Mouse (Mus musculus): ENCODE measurements around the gene G430095P16Rik.

The G430095P16Rik gene

DNA sequence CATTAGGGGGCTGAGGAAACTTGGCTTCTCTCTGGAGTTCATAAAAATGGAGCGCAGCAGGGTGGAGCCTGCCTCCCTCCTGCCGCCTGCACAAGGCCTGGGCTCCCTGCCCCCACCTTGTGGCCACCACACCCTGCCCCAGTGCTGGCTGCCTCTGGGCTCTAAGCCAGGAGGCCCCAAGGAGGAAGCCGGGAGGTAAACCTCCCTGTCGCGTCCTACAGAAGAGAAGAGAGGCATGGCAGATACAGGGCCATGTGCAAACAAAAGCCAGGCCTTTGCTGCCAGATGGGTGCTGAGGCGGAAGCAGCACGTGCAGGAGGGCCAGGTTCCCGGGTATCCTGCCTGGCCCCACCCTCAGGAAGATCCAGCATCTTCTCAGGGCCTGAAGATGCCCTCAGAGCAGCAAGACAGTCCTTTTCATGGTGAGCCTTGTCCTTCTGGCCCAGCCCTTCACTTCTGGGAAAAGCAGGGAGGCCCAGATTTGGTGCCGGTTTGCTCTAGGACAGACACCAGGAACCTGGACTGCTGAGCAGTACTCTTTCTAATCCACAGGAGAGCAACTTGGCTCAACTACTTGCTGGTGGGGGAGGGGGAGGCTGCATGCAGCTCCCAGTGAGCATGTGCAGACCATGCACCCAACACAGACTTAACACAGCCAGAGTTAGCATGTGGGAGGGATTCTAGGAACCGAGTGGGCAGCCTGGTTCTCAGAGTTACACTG lies at the start of gene G430095P16Rik:
TSS of gene G430095P16Rik (plus strand) at position 158 of the 721 bp plus-strand sequence.
- DNase-seq (ENCODE audit: low spot score), result peak; percentile 93

DNA sequence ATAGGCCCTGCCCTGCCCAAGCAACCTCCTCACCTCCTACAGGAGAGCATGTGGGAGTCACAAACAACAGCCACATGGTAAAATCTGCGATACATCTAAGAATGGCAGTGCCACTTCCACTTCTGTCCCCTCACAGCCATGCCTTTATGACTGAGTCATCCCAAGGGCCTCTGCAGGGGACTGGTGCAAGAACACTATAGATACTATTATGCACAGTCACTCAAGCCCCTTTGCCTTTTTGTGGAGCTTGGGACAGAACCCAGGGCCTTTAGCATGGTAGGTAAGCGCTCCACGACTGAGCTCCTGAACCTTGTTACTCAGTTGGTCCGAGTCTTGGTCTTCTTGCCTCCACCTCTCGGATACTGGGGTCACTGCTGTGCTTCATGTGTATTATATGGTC lies 45.5 kb upstream of the G430095P16Rik start:
- no peak for DNase-seq (ENCODE audit: low spot score)

DNA sequence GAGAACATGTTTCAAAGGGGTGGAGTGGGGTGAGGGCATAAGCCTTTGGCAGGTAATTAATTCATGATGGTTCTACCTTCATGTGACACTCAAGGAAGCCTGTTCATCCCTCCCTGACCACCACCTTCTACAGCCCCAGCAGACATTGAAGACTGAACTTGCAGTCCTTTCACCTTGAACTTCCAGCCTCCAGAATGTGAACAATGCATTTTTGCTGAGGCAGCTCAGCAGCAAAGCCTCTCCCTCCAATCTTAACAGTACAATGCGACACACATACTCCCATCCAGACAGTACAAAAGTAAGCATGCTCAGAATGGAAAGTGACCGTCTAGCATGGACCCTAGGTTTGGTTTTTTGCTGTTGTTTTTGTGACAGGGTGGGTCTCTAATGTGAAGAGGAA lies 41.3 kb upstream of the G430095P16Rik start:
- DNase-seq (ENCODE audit: low spot score), result no peak

DNA sequence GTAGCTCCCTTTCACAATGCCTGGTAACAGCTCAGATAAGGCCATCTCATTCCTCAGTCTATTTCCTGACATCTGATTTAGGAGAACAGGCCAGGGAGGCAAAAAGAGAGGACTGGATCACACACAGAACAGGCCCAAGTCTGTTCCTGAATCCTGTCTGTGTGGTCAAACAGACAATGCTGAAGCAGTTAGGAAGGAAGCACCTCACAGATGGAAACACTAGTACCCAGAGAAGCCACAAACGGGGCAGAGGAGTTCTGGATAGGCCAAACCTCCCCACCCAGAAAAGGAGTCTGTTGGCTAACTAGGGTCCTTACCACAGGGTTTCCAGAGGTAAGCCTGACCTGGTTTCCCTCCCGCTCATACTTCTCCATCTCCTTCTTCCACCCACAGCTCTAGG lies 40.5 kb upstream of the G430095P16Rik start:
- DNase-seq (ENCODE audit: low spot score), result no peak

DNA sequence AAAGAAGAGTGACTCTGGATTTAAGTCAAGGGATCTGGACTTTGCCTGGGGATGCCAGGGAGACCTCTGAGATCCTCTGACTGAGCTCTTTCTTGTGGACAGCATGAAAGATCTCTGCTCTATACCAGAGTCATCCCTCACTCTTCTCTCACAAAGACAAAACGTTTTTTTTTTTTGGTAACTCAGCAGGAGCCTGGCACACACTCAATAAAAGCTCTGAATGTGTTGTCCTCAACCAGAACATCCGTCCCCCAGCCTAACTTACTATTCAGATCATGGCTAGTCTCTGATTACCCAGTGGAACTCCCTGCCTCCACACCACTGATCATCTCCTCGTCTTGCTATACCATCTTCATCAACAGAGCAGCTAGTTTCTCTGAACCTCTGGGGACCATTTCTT lies 38.3 kb upstream of the G430095P16Rik start:
- no peak for DNase-seq (ENCODE audit: low spot score)

DNA sequence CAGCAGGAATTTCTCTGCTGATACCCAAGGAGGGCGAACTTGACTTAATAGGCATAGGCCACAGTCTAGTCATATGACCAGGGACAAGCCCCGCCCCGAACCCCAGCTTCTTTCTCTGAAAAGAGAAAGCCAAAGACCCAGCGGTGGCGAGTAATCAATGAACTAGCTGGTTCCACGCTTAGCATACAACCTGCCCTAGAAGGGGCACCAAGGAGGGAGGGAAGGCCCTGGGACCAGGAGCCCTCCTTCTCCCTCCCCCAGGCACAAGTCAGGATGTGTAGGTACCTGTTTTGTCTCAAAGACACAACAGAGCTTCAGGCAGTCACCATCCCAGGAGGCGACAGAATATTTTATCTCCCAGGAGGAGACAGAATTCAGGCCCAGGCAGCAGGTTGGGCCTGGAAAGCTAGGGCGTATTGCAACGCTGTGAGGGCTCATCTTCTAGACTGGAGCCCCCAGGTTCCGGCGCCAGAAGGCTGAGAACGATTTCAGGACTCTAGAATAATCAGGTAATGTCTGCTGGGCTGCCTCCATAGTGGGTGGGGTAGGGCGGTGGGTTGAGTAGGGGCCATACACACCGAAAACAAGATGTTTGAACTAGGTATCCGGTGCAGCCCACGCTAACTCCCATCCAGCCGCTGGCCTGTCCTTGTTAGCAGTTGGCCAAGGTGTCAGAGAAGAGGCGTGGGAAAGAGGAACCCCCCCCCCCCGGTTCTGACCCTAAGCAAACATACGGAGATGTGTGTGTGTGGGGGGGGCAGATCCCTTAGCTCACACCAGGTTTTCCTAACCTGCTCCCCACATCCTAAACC lies 36.4 kb upstream of the G430095P16Rik start, which contains the start of gene Trmt1:
TSS of gene Trmt1 (plus strand) at position 117 of the 812 bp plus-strand sequence.
- peak; percentile 46 for DNase-seq (ENCODE audit: low spot score)

DNA sequence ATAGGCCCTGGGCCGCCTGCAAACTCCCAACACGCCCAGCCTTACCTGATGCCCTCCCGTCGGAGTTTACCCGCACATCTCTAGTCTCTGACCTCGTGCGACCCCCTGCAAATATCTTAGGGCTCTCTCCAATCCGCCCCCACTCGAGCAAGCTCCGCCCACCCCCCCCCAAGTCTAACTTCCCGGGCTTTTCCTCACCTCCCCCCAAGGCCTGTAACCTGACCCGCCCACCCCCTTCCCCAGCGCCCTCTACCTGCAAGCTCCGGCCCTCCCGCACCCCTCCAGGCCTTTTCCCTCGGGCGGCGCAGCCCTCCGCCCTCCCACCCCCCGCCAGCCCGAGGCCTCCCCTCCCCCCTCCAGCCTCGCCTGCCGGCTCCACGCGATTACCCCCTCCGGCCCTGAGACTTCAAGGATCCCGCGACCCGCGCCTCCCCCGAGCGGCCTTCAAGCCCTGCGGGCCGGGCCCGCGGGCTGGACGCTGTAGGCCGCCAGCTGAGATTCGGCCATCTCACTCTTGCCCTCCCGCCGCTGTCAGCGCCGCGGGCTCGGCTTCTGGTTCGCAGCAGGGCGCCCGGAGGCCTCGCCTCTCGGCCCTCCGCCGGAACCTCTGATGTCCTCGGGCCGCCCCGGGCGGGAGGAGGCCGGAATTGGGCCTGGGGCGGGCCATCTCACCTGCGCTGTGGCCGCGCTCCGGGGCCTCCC lies 35.7 kb upstream of the G430095P16Rik start:
- DNase-seq (ENCODE audit: low spot score), result peak; percentile 61

DNA sequence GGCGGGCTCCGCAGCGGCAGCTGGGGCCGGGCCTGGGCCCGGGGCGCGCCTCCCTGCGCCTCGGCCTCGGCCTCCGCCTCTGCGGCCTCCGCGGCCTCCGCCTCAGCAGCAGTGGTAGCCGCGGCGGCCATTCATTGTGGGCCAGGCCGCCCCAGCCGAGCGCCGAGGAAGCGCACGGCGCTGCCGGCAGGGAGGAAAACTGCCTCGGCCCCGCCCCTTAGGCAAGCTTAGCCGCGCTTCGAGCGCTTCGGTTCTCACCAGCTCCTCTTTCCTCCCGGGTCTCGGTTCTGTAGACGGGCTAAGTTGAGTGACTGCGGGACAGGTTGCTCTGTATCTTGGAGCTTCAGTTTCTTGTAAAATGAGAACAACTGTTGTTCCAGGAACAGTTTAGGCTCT lies 35.1 kb upstream of the G430095P16Rik start, which contains the start of gene Nacc1:
TSS of gene Nacc1 (minus strand) at position 158 of the 396 bp plus-strand sequence.
- DNase-seq (ENCODE audit: low spot score), result peak; percentile 93

DNA sequence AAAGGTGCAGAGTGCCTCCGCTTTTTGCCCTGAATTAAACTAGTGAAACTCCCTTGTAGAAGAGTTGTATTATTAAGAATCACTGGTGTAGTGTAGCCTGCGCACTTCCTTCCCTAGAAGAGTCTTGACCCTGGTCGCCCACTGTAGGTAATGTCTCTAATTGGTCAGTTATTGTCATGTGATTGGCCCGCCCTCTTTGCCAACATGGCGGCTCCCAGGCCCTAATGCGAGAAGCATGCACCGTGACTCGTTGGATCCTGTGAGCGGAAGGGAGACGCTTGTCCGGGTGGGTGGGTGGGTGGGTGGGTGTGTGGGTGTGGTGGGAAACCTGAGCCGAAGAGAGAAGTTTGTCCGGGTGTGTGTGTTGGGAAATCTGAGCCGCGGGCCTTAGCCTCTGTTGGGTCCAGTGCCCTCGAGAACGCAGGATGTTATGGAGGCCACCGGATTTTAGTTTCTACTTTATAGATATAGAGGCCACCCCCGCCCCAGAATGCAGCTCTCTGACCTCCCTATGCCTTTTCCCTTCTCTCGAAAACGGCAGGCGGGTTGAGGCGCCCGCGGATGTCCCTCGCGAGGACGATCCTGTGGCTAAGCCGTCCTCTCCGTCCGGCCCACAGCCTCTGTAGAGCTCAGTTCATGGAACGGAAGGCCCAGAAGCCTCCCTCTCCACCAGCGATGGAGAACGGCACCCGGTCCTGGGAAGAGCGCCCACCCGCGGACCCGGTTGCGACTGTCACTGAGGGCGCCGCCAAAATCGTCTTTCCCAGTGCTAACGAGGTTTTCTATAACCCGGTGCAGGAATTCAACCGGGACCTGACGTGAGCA lies 33.5 kb upstream of the G430095P16Rik start:
- peak; percentile 95 for DNase-seq (ENCODE audit: low spot score)

DNA sequence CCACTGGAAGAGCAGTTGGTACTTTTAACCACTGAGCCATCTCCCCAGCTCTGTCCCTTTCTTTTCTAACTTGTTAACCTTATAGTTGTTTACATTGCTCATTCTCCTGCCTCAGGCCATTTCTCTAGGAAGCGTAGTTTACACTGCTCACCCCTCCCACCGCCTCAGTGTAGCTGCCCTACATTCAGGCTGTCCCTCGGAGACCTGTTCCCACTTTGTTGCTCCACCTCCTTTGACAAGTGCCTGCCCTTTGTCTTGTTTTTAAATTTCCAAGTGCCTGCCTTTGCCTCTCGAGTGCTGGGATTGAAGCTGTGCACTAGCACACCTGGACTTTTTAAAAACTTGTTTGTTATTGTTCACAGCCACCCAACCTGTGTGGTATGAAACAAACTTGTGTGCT lies 29.5 kb upstream of the G430095P16Rik start:
- no peak for DNase-seq (ENCODE audit: low spot score)

DNA sequence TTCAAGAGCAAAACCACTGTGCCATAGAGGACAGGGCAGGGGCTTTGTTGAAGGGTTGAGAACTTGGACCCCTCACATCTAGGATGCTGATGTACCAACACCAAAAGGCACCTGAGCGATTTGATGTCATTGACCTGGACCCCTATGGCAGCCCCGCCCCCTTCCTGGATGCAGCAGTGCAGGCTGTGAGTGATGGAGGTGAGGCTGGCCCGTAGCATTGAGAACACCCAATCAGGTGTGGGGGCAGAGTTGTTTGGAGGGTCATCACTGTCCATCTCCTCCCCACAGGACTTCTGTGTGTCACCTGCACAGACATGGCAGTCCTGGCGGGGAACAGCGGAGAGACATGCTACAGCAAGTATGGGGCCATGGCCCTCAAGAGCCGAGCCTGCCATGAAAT lies 27.7 kb upstream of the G430095P16Rik start:
- no peak for DNase-seq (ENCODE audit: low spot score)

DNA sequence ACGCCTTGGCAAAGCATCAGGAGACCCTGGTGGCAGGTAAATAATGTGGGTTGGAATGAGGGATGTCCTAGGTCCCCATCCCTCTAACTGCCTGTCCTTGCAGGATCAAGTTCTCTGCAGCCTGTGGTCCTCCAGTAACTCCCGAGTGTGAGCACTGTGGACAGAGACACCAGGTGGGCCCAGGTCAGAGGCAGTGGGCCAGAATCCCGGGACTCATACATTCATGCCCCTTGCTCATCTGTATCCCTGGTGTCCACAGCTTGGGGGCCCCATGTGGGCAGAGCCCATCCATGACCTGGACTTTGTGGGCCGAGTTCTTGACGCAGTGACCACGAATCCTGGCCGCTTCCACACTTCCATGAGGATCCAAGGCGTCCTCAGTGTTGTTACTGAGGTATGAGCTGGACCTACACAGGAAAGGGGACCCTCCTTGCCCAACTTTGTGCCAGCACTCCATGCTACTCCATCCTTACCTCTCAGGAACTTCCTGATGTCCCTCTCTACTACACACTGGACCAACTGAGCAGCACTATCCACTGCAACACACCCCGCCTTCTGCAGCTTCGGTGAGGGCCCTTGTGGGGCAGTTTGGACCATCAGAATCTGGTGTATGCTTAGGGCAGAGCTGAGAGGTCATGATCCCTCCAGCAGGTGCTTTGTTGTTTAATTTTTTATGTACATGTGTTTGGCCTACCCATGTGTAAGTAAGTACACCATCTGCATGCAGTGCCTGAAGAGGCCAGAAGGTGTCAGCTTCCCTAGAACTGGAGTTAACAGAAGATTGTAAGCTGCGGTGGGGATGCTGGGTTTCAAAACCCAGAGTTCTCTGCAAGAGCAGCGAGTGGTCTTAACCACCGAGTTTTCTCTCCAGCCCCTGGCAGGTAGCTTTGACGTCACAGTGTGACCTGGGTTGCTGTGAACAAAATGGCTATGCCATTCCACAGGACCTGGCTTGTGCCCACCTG lies 25.4 kb upstream of the G430095P16Rik start:
- DNase-seq (ENCODE audit: low spot score), result peak; percentile 58

DNA sequence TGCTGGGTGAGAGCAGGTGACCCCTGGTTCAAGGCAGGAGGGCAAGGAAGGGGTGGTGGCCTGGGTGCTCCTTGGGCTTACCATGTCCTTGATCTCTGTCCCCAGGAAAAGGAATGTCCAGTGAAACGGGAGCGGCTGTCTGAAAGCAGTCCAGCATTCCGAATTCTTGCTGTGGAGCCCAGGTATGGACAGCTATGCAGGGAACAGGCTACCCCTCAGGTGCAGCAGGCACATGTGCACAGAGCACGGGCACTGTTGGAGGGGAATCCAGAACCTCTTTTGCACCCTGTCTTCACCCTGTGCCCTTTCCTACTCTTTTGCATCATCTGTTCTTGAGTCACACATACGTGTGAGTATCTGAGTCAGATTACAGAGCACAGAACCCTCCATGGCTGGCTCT lies 24.5 kb upstream of the G430095P16Rik start:
- no peak for DNase-seq (ENCODE audit: low spot score)

DNA sequence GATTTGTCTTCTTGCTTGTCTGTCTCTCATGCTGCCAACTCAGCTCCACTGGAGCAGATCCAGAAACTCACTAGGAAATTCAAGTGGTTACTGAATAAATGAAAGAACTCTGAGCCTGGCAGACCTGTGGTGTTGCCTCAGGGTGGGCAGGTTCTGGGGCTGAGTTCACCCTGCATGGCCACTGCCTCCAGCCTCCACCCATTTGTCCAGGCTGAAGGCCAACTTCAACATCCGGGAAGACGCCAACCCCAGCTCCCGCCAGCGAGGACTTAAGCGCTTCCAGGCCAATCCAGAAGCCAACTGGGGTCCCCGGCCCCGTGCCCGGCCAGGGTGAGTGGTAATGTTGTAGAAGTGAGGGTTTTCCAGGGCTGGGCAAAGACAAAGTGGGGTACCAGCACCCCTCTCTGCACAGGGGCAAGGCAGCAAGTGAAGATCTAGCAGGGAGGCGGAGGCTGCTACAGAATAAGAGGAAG lies 23.8 kb upstream of the G430095P16Rik start:
- DNase-seq (ENCODE audit: low spot score), result no peak

DNA sequence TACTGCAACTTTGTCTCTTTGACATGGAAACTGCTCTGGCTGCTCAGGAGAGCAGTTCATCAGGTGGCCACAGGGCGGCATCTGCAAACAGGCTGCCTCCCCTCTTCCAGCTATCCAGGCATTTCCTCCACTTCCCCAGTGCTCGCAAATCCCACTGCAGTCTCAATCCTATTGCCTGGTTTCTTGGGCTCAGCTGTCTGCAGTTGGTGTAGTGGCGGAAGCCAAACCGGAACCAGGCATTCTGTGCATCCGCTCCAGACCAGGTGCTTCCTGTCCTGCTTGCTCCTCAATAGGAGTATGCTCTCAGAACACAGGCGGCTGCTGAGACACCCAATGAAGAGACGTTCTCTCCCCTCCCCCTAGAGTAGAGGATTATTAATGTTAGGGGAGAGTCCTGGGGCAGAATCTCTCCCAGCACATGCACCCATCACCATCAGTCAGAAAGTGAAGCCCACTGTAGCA lies 22.9 kb upstream of the G430095P16Rik start:
- peak; percentile 71 for DNase-seq (ENCODE audit: low spot score)

DNA sequence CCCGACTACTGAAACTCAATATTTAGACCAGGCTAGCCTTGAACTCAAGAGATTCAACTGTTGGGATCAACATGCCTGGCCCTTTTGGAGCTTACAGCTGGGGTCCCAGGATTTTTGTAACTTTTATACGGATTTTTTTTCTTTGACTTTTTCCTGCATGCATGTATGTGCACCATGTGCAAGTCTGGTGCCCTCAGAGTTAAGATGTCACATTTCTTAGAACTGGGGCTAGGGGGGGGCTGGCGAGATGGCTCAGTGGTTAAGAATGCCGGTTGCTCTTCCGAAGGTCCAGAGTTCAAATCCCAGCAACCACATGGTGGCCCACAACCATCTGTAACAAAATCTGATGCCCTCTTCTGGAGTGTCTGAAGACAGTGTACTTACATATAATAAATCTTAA lies 22.3 kb upstream of the G430095P16Rik start:
- no peak for DNase-seq (ENCODE audit: low spot score)

DNA sequence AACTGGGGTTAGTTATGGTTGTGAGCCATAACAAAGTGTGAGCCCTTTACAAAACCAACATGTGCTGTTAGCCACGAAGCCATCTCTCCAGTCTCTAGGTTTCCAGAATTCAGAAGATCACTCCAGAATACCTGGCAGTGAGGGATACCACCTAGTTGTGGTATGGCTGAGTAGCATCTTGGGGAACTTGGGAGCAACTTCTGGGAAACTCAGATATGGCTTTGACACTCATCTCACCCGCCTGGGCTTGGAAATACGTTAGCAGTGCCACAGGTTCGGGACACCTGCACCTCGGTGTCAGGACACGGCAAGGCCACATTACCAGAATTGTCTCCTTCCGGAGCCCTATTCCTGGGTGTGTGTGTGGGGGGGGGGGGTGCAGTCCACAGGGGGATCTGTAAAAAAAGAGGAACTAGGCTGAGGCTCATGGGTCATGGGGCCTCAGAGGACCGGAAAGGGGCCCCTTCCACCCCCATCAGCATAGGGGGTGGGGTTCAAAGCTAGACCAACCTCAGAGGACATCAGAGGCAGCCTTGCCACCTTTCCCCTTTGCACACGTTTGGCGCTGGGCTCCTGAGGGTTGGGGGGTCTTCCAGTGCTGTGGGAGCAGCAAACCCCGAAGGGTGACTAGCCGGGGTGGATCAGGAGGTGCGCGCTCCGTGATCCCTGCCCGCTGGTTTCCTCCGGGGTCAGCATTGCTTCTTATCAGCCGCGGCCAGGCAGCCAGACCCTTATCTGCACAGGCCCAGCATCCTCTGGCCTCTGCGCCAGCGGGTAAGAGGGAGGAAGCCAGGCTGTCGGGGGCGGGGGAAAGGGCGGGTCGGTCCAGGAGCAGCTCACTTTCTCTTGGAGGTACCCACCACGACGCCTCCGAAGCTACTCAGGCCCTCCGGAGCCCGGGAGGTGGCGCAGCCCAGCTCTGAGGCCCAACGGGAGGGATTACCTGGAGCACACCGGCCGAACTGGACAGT lies 21.6 kb upstream of the G430095P16Rik start, which contains the start of gene Lyl1:
TSS of gene Lyl1 (plus strand) at position 517 of the 971 bp plus-strand sequence.
- DNase-seq (ENCODE audit: low spot score), result peak; percentile 77

DNA sequence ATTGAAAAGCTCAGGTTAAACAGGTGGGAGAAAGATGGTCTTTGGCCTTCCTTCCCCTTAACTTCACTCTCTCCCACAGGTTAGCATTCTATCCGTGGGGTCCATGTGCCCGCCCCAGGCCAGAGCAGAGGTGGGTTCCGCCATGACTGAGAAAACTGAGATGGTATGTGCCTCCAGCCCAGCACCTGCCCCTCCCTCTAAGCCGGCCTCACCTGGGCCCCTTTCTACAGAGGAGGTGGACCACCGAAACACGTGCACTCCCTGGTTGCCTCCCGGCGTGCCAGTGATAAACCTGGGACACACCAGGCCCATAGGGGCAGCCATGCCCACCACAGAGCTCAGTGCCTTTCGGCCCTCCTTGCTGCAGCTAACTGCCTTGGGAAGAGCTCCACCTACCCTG lies 20.2 kb upstream of the G430095P16Rik start:
- no peak for DNase-seq (ENCODE audit: low spot score)

DNA sequence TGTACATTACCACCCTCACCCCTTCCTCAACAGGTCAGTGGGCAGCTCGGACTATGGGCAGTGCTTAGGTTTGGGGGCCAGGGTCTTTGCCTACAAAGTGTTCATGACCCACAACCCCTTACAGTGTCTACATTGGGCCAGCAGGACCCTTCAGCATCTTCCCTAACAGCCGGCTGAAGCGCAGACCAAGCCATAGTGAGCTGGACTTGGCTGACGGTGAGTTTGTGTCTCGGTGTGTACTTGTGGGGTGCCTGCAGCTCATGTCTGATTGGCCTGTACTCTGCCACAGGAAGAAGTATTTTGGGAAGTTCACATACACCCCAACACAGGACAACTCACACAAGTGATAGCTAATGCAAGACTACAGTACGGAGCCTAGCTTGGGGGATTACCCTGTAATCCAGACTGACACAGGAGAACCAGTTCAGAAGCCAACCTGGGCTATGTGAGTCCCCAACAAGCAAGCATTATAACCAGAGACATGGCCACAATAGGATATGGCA lies 19.8 kb upstream of the G430095P16Rik start:
- no peak for DNase-seq (ENCODE audit: low spot score)

Data from MN1 (cell line).